Mouse (Mus musculus) limb, embryonic 11.5 days (tissue): ENCODE measurements at regions not wholly inside any gene's neighbourhood (a gene's known extent, or its start where the extent isn't known, plus 50 kb on each side); places are given as distances from the start of the nearest gene placed in this dataset.

Source experiments
- ATAC-seq: fragments of 200-750 bp; cut with Nextera tagmentation; 2 replicates; pipeline ENCODE4 v1.8.0; 2017; ENCODE audit warnings: low read depth; ENCODE audit not compliant: insufficient number of reproducible peaks, low FRiP score, low TSS enrichment
- DNase-seq: peaks from one replicate; pipeline ENCODE4 v3.0.0-alpha.2; 2015; ENCODE audit warnings: low spot score
- H3K27ac ChIP-seq: fragments of 300-500 bp; sonication (generic); replicated peaks from 2 replicates; pipeline ENCODE4 v1.5.1; 2014; ENCODE audit warnings: low read depth, mild to moderate bottlenecking, low read length
- H3K27me3 ChIP-seq: fragments of 300-500 bp; sonication (generic); 2 replicates; pipeline ENCODE4 v1.6.1; 2014; ENCODE audit warnings: mild to moderate bottlenecking, low read length, mixed read lengths; ENCODE audit not compliant: control insufficient read depth, insufficient read depth
- H3K36me3 ChIP-seq: fragments of 300-500 bp; sonication (generic); 2 replicates; pipeline ENCODE4 v1.6.1; 2014; ENCODE audit warnings: mild to moderate bottlenecking, low read length, moderate library complexity, mixed read lengths; ENCODE audit not compliant: control insufficient read depth, insufficient read depth
- H3K4me1 ChIP-seq: fragments of 300-500 bp; sonication (generic); 2 replicates; pipeline ENCODE4 v1.6.1; 2014; ENCODE audit warnings: low read length, mixed read lengths; ENCODE audit not compliant: control insufficient read depth, insufficient read depth
- H3K4me2 ChIP-seq: fragments of 300-500 bp; sonication (generic); 2 replicates; pipeline ENCODE4 v1.6.1; 2014; ENCODE audit warnings: low read depth, mild to moderate bottlenecking, moderate library complexity; ENCODE audit not compliant: severe bottlenecking
- H3K4me3 ChIP-seq: fragments of 300-500 bp; sonication (generic); 2 replicates; pipeline ENCODE4 v1.5.1; 2014; ENCODE audit warnings: low read depth, low read length
- H3K9ac ChIP-seq: fragments of 300-500 bp; sonication (generic); 2 replicates; pipeline ENCODE4 v1.6.1; 2014; ENCODE audit warnings: mild to moderate bottlenecking, low read length
- H3K9me3 ChIP-seq: fragments of 300-500 bp; sonication (generic); 2 replicates; pipeline ENCODE4 v1.6.1; 2016; ENCODE audit warnings: low read length; ENCODE audit not compliant: control insufficient read depth
- WGBS: fragments of 180-500 bp; shearing (Covaris S2); extraction: QIAGEN DNeasy Blood & Tissue Kit; methylation state at CpG from one replicate; pipeline ENCODE4 v1.1.7; 2014; 5-methylcytosine and 5-hydroxymethylcytosine counted together

GRCm38 (mm10) chr11:32994391-32994790 lies 152.8 kb downstream of the Fgf18 start:
- no peak for ATAC-seq
- Histone ChIP-seq H3K4me2 (no peak overlapping the region), H3K9me3 (no peaks in the 10 kb centered on the region), H3K27me3 (no peaks in the 10 kb centered on the region), H3K4me3 (no peak overlapping the region), H3K36me3 (no peaks in the 10 kb centered on the region), H3K4me1 (no peaks in the 10 kb centered on the region), H3K9ac (no peak overlapping the region), H3K27ac (no peak overlapping the region)
- WGBS: 85% methylated on average over 4 of the region's 4 CpGs
- no peak for DNase-seq

GRCm38 (mm10) chr11:32993439-32993838 lies 153.8 kb downstream of the Fgf18 start:
- H3K27me3 ChIP-seq: no peaks in the 10 kb centered on the region
- no peak overlapping the region for H3K9ac ChIP-seq
- no peak overlapping the region for H3K4me3 ChIP-seq
- 90% methylated on average over 8 of the region's 8 CpGs for WGBS
- H3K9me3 ChIP-seq: no peaks in the 10 kb centered on the region
- no peaks in the 10 kb centered on the region for H3K4me1 ChIP-seq
- ATAC-seq: no peak
- DNase-seq: no peak
- no peak overlapping the region for H3K27ac ChIP-seq
- H3K4me2 ChIP-seq: no peak overlapping the region
- no peaks in the 10 kb centered on the region for H3K36me3 ChIP-seq

DNA sequence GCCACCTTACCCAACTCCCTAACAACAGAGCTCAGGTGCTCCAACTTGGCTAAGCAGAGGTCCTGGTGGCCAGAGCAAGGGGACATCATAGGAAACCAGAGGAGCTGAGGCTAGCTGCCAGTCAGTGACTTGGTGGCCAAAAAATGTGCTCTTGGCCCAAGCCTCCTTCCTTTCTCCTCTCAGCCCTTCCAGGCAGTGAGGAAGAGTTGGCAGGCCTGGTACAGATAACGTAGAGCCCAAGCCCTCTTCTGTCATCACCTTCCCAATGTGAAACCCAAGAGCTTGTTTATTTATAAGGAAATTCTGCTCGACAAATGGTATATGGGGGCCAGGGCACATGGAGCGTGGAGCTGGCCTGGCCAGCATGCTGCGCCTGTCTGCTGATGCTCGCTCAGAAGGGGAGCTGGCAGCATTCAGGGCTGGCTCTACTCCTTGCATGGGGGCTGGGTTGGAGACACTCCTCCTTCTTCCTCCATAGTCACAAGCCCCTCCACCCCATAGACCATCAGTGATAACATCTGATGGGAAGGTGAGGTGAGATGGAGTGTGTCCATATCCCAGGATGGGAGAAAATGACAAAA lies 156.1 kb downstream of the Fgf18 start:
- no peak overlapping the region for H3K4me2 ChIP-seq
- ATAC-seq (no peak), DNase-seq (no peak)
- H3K9ac ChIP-seq: no peak overlapping the region
- no peaks in the 10 kb centered on the region for H3K4me1 ChIP-seq
- H3K9me3 ChIP-seq: no peaks in the 10 kb centered on the region
- H3K4me3 ChIP-seq: no peak overlapping the region
- H3K27me3 ChIP-seq: no peaks in the 10 kb centered on the region
- WGBS: 84% methylated on average over 5 of the region's 5 CpGs
- H3K27ac ChIP-seq: no peak overlapping the region
- H3K36me3 ChIP-seq: no peaks in the 10 kb centered on the region

- Histone ChIP-seq H3K36me3 (no peaks in the 10 kb centered on the region), H3K27me3 (no peaks in the 10 kb centered on the region), H3K9ac (no peak overlapping the region), H3K4me3 (no peak overlapping the region), H3K4me1 (no peaks in the 10 kb centered on the region), H3K27ac (no peak overlapping the region), H3K9me3 (no peaks in the 10 kb centered on the region), H3K4me2 (no peak overlapping the region)
- DNase-seq (no peak), ATAC-seq (no peak)
- WGBS: 87% methylated on average over 12 of the region's 12 CpGs
Measured at GRCm38 (mm10) chr11:32990201-32990600, 157.0 kb downstream of the Fgf18 start.

- Histone ChIP-seq H3K4me3 (no peak overlapping the region), H3K9me3 (peaks cover 5% of the 10 kb centered on the region; the same call in 1 of the 2 replicates), H3K4me1 (0 out of 2 replicates have a peak, but pooled peaks cover 4% of the 10 kb centered on the region), H3K4me2 (no peak overlapping the region), H3K27me3 (no peaks in the 10 kb centered on the region), H3K27ac (no peak overlapping the region), H3K9ac (no peak overlapping the region), H3K36me3 (no peaks in the 10 kb centered on the region)
- WGBS: 87% methylated on average over 7 of the region's 7 CpGs
- DNase-seq (no peak), ATAC-seq (no peak)
Measured at GRCm38 (mm10) chr11:32978899-32979298, 154.5 kb upstream of the Smim23 start.

DNA sequence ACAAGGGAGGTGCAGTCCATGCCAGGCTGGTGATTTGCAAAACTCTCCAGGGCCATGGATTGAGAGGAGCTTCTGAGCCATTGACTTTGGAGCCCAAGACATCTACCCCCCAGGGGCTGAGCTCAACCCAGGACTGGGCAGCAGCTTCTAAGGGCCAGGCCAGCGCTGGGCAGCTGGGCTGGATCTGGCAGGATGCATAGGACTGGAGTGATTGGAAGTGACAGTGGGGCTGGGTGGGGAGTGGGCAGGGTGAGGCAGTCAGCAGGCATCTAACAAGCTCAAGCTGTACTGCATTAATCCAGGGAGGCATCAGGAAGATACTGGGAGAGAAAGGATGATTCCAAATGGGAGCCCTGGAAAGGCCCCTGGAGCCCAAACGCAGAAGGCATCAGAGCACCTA lies 152.2 kb upstream of the Smim23 start:
- ATAC-seq (no peak), DNase-seq (no peak)
- WGBS: 80% methylated on average over 2 of the region's 2 CpGs
- Histone ChIP-seq H3K27ac (no peak overlapping the region), H3K27me3 (no peaks in the 10 kb centered on the region), H3K9ac (no peak overlapping the region), H3K36me3 (no peaks in the 10 kb centered on the region), H3K4me2 (no peak overlapping the region), H3K9me3 (peaks cover 5% of the 10 kb centered on the region; the same call in 1 of the 2 replicates), H3K4me3 (no peak overlapping the region), H3K4me1 (peaks cover 8% of the 10 kb centered on the region; the same call in 1 of the 2 replicates)

- peak; percentile 27; the same call in 1 of the 2 replicates for ATAC-seq
- DNase-seq: peak; percentile 55
- peaks cover 14% of the 10 kb centered on the region; the same call in 1 of the 2 replicates for H3K4me1 ChIP-seq
- no peaks in the 10 kb centered on the region for H3K9me3 ChIP-seq
- H3K4me2 ChIP-seq: no peak overlapping the region
- no peaks in the 10 kb centered on the region for H3K36me3 ChIP-seq
- 37% methylated on average over 4 of the region's 4 CpGs for WGBS
- no peak overlapping the region for H3K4me3 ChIP-seq
- H3K27me3 ChIP-seq: no peaks in the 10 kb centered on the region
- H3K27ac ChIP-seq: peak overlapping the region; percentile 30; the same call in 1 of the 2 replicates
- H3K9ac ChIP-seq: no peak overlapping the region
Measured at GRCm38 (mm10) chr11:32973453-32973852, 149.0 kb upstream of the Smim23 start.

DNA sequence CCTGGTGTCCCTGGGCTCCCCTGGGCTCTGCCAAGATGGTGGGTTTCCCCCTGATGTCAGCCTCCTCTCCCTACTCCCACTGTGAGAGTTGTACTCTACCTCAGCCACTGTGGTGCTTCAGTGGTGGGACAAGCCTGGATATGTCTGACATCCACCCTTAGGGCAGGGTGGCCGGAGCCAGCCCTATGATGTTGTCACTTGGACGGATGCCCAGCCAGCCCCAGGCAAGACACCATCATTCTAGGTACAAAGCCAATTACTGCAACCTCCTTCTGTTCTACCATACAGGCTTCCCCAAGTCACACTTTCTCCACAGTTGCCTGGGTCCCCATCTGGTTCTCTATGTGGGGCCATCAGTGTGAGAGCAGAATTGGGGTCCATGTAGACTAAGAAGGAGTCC lies 141.0 kb upstream of the Smim23 start:
- no peaks in the 10 kb centered on the region for H3K9me3 ChIP-seq
- WGBS: 57% methylated on average over 2 of the region's 2 CpGs
- H3K27ac ChIP-seq: no peak overlapping the region
- H3K9ac ChIP-seq: no peak overlapping the region
- peaks cover 12% of the 10 kb centered on the region for H3K4me1 ChIP-seq
- no peak for ATAC-seq
- no peak for DNase-seq
- no peak overlapping the region for H3K4me3 ChIP-seq
- H3K27me3 ChIP-seq: no peaks in the 10 kb centered on the region
- H3K4me2 ChIP-seq: no peak overlapping the region
- H3K36me3 ChIP-seq: no peaks in the 10 kb centered on the region
